Comparison of ENCODE assay signal across 8 mouse cellular contexts in genomic region chr11:116023074-116023770, GRCm38 (mm10). TPM values are rescaled to one million over a fixed set of nuclear protein-coding genes. Genes with fewer than 3 reads are reported as not detected.
DNase-seq lines count a peak whose midpoint lies in the region; ATAC-seq and TF ChIP-seq lines count a peak whose summit lies in the region.
"Not testable (repeated sequence)": the region's sequence is repeated elsewhere in the genome, so short reads cannot be mapped to it uniquely, and the experiment has no call there.

No protein-coding gene starts in this region.

- not testable (repeated sequence) for TF ChIP-seq CTCF in bone marrow macrophage, adult 2 months (IDR thresholded peaks at IDR 0.05; ENCODE audit: low read depth, low read length); intestine, postnatal 0 days (IDR thresholded peaks at IDR 0.05; ENCODE audit: low read depth); olfactory bulb, adult 2 months (IDR thresholded peaks at IDR 0.05; ENCODE audit: insufficient read depth, low read depth, low read length)

- H3K9me3 ChIP-seq in heart, embryonic 14.5 days (ENCODE audit: control insufficient read depth, low read length); intestine, postnatal 0 days (ENCODE audit: control insufficient read depth); megakaryocyte, embryonic 14.5 days: not testable (repeated sequence)

- peaks cover 23% of the 10 kb centered on the region for H3K36me3 ChIP-seq in heart, embryonic 14.5 days (ENCODE audit: control insufficient read depth, insufficient read depth, low read length)
- peaks cover 14% of the 10 kb centered on the region for H3K36me3 ChIP-seq in intestine, postnatal 0 days (ENCODE audit: control insufficient read depth, insufficient read depth)
- H3K36me3 ChIP-seq in megakaryocyte, embryonic 14.5 days (replicated peaks; ENCODE audit: low read length), result peaks cover 24% of the 10 kb centered on the region

- peak overlapping the region; percentile 98 for H3K27ac ChIP-seq in bone marrow macrophage, adult 2 months (ENCODE audit: insufficient read depth, low read depth, low read length)
- H3K27ac ChIP-seq in heart, embryonic 14.5 days (replicated peaks in 1 of 2; ENCODE audit: control insufficient read depth in 1 of 2, insufficient read depth in 1 of 2, low read depth in 2 of 2, low read length in 2 of 2), result peak overlapping the region; percentile 99
- peak overlapping the region; percentile 99 for H3K27ac ChIP-seq in intestine, postnatal 0 days (ENCODE audit: low read depth, low read length)
- H3K27ac ChIP-seq in olfactory bulb, adult 2 months (ENCODE audit: insufficient read depth, low read depth, low read length), result peak overlapping the region; percentile 96

- H3K4me1 ChIP-seq in bone marrow macrophage, adult 2 months (ENCODE audit: control insufficient read depth, insufficient read depth, low read length), result peaks cover 18% of the 10 kb centered on the region
- H3K4me1 ChIP-seq in heart, embryonic 14.5 days (ENCODE audit: control insufficient read depth in 2 of 2, insufficient read depth in 2 of 2, low read length in 2 of 2), result 0 out of 4 replicates have a peak, but pooled peaks cover 0 to 12% of the 10 kb centered on the region in 2 experiments
- H3K4me1 ChIP-seq in intestine, postnatal 0 days (replicated peaks; ENCODE audit: control insufficient read depth, insufficient read depth, low read length); olfactory bulb, adult 2 months (ENCODE audit: control insufficient read depth, insufficient read depth, low read length): not testable (repeated sequence)
- peaks cover 36% of the 10 kb centered on the region for H3K4me1 ChIP-seq in megakaryocyte, embryonic 14.5 days

- DNase-seq in 416B (ENCODE audit: low read depth) (peak; percentile 53), liver (peak; percentile 46)

- peak overlapping the region; percentile 100 for H3K9ac ChIP-seq in heart, embryonic 14.5 days (ENCODE audit: low read length)
- peak overlapping the region; percentile 99 for H3K9ac ChIP-seq in intestine, postnatal 0 days (ENCODE audit: low read depth, low read length)

- peak overlapping the region; percentile 83 for H3K4me3 ChIP-seq in bone marrow macrophage, adult 2 months (ENCODE audit: insufficient read depth, low read length)
- peak overlapping the region; percentile 93 to 94 for H3K4me3 ChIP-seq in heart, embryonic 14.5 days (ENCODE audit: control insufficient read depth in 1 of 2, insufficient read depth in 1 of 2, low read depth in 1 of 2, low read length in 2 of 2)
- peak overlapping the region; percentile 99 for H3K4me3 ChIP-seq in intestine, postnatal 0 days (ENCODE audit: low read depth, low read length)
- peak overlapping the region; percentile 94 for H3K4me3 ChIP-seq in megakaryocyte, embryonic 14.5 days (replicated peaks)
- peak overlapping the region; percentile 68 for H3K4me3 ChIP-seq in olfactory bulb, adult 2 months (ENCODE audit: insufficient read depth, low read depth, low read length)

- peak overlapping the region; percentile 69 for H3K4me2 ChIP-seq in heart, embryonic 14.5 days (ENCODE audit: low read length)
- H3K4me2 ChIP-seq in intestine, postnatal 0 days (replicated peaks; ENCODE audit: low read depth), result peak overlapping the region; percentile 64

- H3K27me3 ChIP-seq in heart, embryonic 14.5 days (ENCODE audit: control insufficient read depth, insufficient read depth, low read length); intestine, postnatal 0 days (replicated peaks; ENCODE audit: control insufficient read depth, insufficient read depth, low read length); megakaryocyte, embryonic 14.5 days (replicated peaks): not testable (repeated sequence)

- peak; percentile 28 for ATAC-seq in erythroid progenitor cell, adult 5-6 weeks (replicated peaks; ENCODE audit: low FRiP score, poor library complexity, severe bottlenecking)
- not testable (repeated sequence) for ATAC-seq in heart, embryonic 14.5 days (ENCODE audit: insufficient number of reproducible peaks, insufficient read depth, low FRiP score, low read depth); intestine, postnatal 0 days

- TF ChIP-seq POLR2A in bone marrow macrophage, adult 2 months (IDR thresholded peaks at IDR 0.05; ENCODE audit: borderline replicate concordance, low read depth, low read length); olfactory bulb, adult 2 months (IDR thresholded peaks at IDR 0.05; ENCODE audit: insufficient read depth, low read depth, low read length): not testable (repeated sequence)

- 5% methylated on average over 18 of the region's 18 CpGs for WGBS in heart, embryonic 14.5 days
- under 1% methylated on average over 18 of the region's 18 CpGs for WGBS in intestine, postnatal 0 days
- WGBS in olfactory bulb, adult 2 months, result under 1% methylated on average over 18 of the region's 18 CpGs

RNA-seq across cellular contexts. Expression of gene H3f3b, which starts 4.5 kb away (rescaled TPM):
- 431 and 432 TPM in 2 replicates for polyA plus RNA-seq in bone marrow macrophage, adult 2 months (2012; ENCODE audit: insufficient read depth, insufficient read length, missing spikeins)
- 711 and 715 TPM in 2 replicates for total RNA-seq in erythroid progenitor cell, adult 5-6 weeks (2015; ENCODE audit: low replicate concordance)
- 555 and 685 TPM in 2 replicates for total RNA-seq in erythroid progenitor cell, adult 5-6 weeks (2017; ENCODE audit: low replicate concordance)
- 649 and 684 TPM in 2 replicates for polyA plus RNA-seq in heart, embryonic 14.5 days (2014; fragmentation: Nextera tagmentation; extraction: Ambion mirVana)
- polyA plus RNA-seq in intestine, postnatal 0 days (2015; fragmentation: Nextera tagmentation; extraction: Ambion mirVana), result 1,144 and 1,190 TPM in 2 replicates
- polyA plus RNA-seq in megakaryocyte, embryonic 14.5 days (2012; ENCODE audit: insufficient read depth, low replicate concordance), result 819 and 908 TPM in 2 replicates
- 341 and 464 TPM in 2 replicates for polyA plus RNA-seq in olfactory bulb, adult 2 months (2012; ENCODE audit: insufficient read depth, insufficient read length, low replicate concordance, missing spikeins)

RNA-seq across cellular contexts. Expression of gene Unk, which starts 6.9 kb away (rescaled TPM):
- 24.9 and 28.1 TPM in 2 replicates for polyA plus RNA-seq in bone marrow macrophage, adult 2 months (2012; ENCODE audit: insufficient read depth, insufficient read length, missing spikeins)
- total RNA-seq in erythroid progenitor cell, adult 5-6 weeks (2015; ENCODE audit: low replicate concordance), result 12.2 and 15.1 TPM in 2 replicates
- total RNA-seq in erythroid progenitor cell, adult 5-6 weeks (2017; ENCODE audit: low replicate concordance), result 24.3 and 29.4 TPM in 2 replicates
- polyA plus RNA-seq in heart, embryonic 14.5 days (2014; fragmentation: Nextera tagmentation; extraction: Ambion mirVana), result 19.3 and 20.9 TPM in 2 replicates
- polyA plus RNA-seq in intestine, postnatal 0 days (2015; fragmentation: Nextera tagmentation; extraction: Ambion mirVana), result 7.4 and 8.8 TPM in 2 replicates
- 18.8 and 53.4 TPM in 2 replicates for polyA plus RNA-seq in megakaryocyte, embryonic 14.5 days (2012; ENCODE audit: insufficient read depth, low replicate concordance)
- 207 TPM in 1 of 2 replicates, not detected in the other for polyA plus RNA-seq in olfactory bulb, adult 2 months (2012; ENCODE audit: insufficient read depth, insufficient read length, low replicate concordance, missing spikeins)

RNA-seq across cellular contexts. Expression of gene Galk1, which starts 10.7 kb away (rescaled TPM):
- 12.2 and 14.4 TPM in 2 replicates for polyA plus RNA-seq in bone marrow macrophage, adult 2 months (2012; ENCODE audit: insufficient read depth, insufficient read length, missing spikeins)
- 3.4 TPM in 1 of 2 replicates, not detected in the other for total RNA-seq in erythroid progenitor cell, adult 5-6 weeks (2015; ENCODE audit: low replicate concordance)
- total RNA-seq in erythroid progenitor cell, adult 5-6 weeks (2017; ENCODE audit: low replicate concordance), result 1.3 and 5.1 TPM in 2 replicates
- polyA plus RNA-seq in heart, embryonic 14.5 days (2014; fragmentation: Nextera tagmentation; extraction: Ambion mirVana), result 126 and 128 TPM in 2 replicates
- 387 and 418 TPM in 2 replicates for polyA plus RNA-seq in intestine, postnatal 0 days (2015; fragmentation: Nextera tagmentation; extraction: Ambion mirVana)
- polyA plus RNA-seq in megakaryocyte, embryonic 14.5 days (2012; ENCODE audit: insufficient read depth, low replicate concordance), result 197 and 238 TPM in 2 replicates
- not detected in 2 replicates for polyA plus RNA-seq in olfactory bulb, adult 2 months (2012; ENCODE audit: insufficient read depth, insufficient read length, low replicate concordance, missing spikeins)

RNA-seq across cellular contexts. Expression of gene Itgb4, which starts 48.7 kb away (rescaled TPM):
- polyA plus RNA-seq in bone marrow macrophage, adult 2 months (2012; ENCODE audit: insufficient read depth, insufficient read length, missing spikeins), result 0.23 TPM in 1 of 2 replicates, not detected in the other
- total RNA-seq in erythroid progenitor cell, adult 5-6 weeks (2015; ENCODE audit: low replicate concordance), result not detected in 2 replicates
- not detected in 2 replicates for total RNA-seq in erythroid progenitor cell, adult 5-6 weeks (2017; ENCODE audit: low replicate concordance)
- polyA plus RNA-seq in heart, embryonic 14.5 days (2014; fragmentation: Nextera tagmentation; extraction: Ambion mirVana), result 0.84 and 0.93 TPM in 2 replicates
- 16.6 and 17.8 TPM in 2 replicates for polyA plus RNA-seq in intestine, postnatal 0 days (2015; fragmentation: Nextera tagmentation; extraction: Ambion mirVana)
- polyA plus RNA-seq in megakaryocyte, embryonic 14.5 days (2012; ENCODE audit: insufficient read depth, low replicate concordance), result 5.6 and 6.9 TPM in 2 replicates
- polyA plus RNA-seq in olfactory bulb, adult 2 months (2012; ENCODE audit: insufficient read depth, insufficient read length, low replicate concordance, missing spikeins), result not detected in 2 replicates

RNA-seq across cellular contexts. Expression of gene Unc13d, which starts 54.5 kb away (rescaled TPM):
- 23.2 and 32.3 TPM in 2 replicates for polyA plus RNA-seq in bone marrow macrophage, adult 2 months (2012; ENCODE audit: insufficient read depth, insufficient read length, missing spikeins)
- total RNA-seq in erythroid progenitor cell, adult 5-6 weeks (2015; ENCODE audit: low replicate concordance), result 2.5 and 6.5 TPM in 2 replicates
- total RNA-seq in erythroid progenitor cell, adult 5-6 weeks (2017; ENCODE audit: low replicate concordance), result 1.9 and 2.1 TPM in 2 replicates
- 0.66 and 0.69 TPM in 2 replicates for polyA plus RNA-seq in heart, embryonic 14.5 days (2014; fragmentation: Nextera tagmentation; extraction: Ambion mirVana)
- polyA plus RNA-seq in intestine, postnatal 0 days (2015; fragmentation: Nextera tagmentation; extraction: Ambion mirVana), result 1.1 and 1.2 TPM in 2 replicates
- polyA plus RNA-seq in megakaryocyte, embryonic 14.5 days (2012; ENCODE audit: insufficient read depth, low replicate concordance), result 221 and 384 TPM in 2 replicates
- polyA plus RNA-seq in olfactory bulb, adult 2 months (2012; ENCODE audit: insufficient read depth, insufficient read length, low replicate concordance, missing spikeins), result not detected in 2 replicates
